Mouse (Mus musculus): ENCODE measurements around the gene Lin7a. TPM values are rescaled to one million over a fixed set of nuclear protein-coding genes. Genes with fewer than 3 reads are reported as not detected.

The Lin7a gene
- polyA plus RNA-seq, 1 experiment = not detected

GRCm38 (mm10) chr10:107315681-107316080 is 44.2 kb downstream of the Lin7a start:
- no peaks in the 10 kb centered on the region for H3K36me3 ChIP-seq (ENCODE audit: control insufficient read depth, insufficient read depth, low read length)
- H3K27me3 ChIP-seq (ENCODE audit: control insufficient read depth, insufficient read depth, low read length) = no peaks in the 10 kb centered on the region
- no peak overlapping the region for H3K4me3 ChIP-seq (ENCODE audit: extremely low read depth, insufficient read depth, insufficient read length)
- no peak overlapping the region for H3K27ac ChIP-seq (ENCODE audit: insufficient read depth, low read length)
- 87% methylated on average over 5 of the region's 5 CpGs for WGBS
- DNase-seq (ENCODE audit: low read depth in 1 of 2, low spot score in 2 of 2) = no peak
- H3K4me1 ChIP-seq (ENCODE audit: control insufficient read depth, insufficient read depth, insufficient read length) = no peaks in the 10 kb centered on the region
- no peak for TF ChIP-seq CTCF (IDR thresholded peaks at IDR 0.05; ENCODE audit: extremely low read depth, insufficient read depth, insufficient read length, insufficient replicate concordance)
- TF ChIP-seq POLR2A (IDR thresholded peaks at IDR 0.05; ENCODE audit: low read depth, low read length) = no peak

- H3K4me1 ChIP-seq (ENCODE audit: control insufficient read depth, insufficient read depth, insufficient read length) = no peaks in the 10 kb centered on the region
- TF ChIP-seq CTCF (IDR thresholded peaks at IDR 0.05; ENCODE audit: extremely low read depth, insufficient read depth, insufficient read length, insufficient replicate concordance) (no peak), POLR2A (IDR thresholded peaks at IDR 0.05; ENCODE audit: low read depth, low read length) (no peak)
- no peaks in the 10 kb centered on the region for H3K36me3 ChIP-seq (ENCODE audit: control insufficient read depth, insufficient read depth, low read length)
- WGBS = 83% methylated on average over 2 of the region's 2 CpGs
- H3K27me3 ChIP-seq (ENCODE audit: control insufficient read depth, insufficient read depth, low read length) = no peaks in the 10 kb centered on the region
- no peak overlapping the region for H3K4me3 ChIP-seq (ENCODE audit: extremely low read depth, insufficient read depth, insufficient read length)
- DNase-seq (ENCODE audit: low read depth in 1 of 2, low spot score in 2 of 2) = no peak
- H3K27ac ChIP-seq (ENCODE audit: insufficient read depth, low read length) = no peak overlapping the region
Measured at GRCm38 (mm10) chr10:107316100-107316499, 44.6 kb downstream of the Lin7a start.

- H3K4me1 ChIP-seq (ENCODE audit: control insufficient read depth, insufficient read depth, insufficient read length) = no peaks in the 10 kb centered on the region
- H3K4me3 ChIP-seq (ENCODE audit: extremely low read depth, insufficient read depth, insufficient read length) = no peak overlapping the region
- no peak overlapping the region for H3K27ac ChIP-seq (ENCODE audit: insufficient read depth, low read length)
- 76% methylated on average over 2 of the region's 2 CpGs for WGBS
- no peaks in the 10 kb centered on the region for H3K36me3 ChIP-seq (ENCODE audit: control insufficient read depth, insufficient read depth, low read length)
- TF ChIP-seq CTCF (IDR thresholded peaks at IDR 0.05; ENCODE audit: extremely low read depth, insufficient read depth, insufficient read length, insufficient replicate concordance) (no peak), POLR2A (IDR thresholded peaks at IDR 0.05; ENCODE audit: low read depth, low read length) (no peak)
- H3K27me3 ChIP-seq (ENCODE audit: control insufficient read depth, insufficient read depth, low read length) = no peaks in the 10 kb centered on the region
- DNase-seq (ENCODE audit: low read depth in 1 of 2, low spot score in 2 of 2) = no peak
Measured at GRCm38 (mm10) chr10:107319648-107320047, 48.2 kb downstream of the Lin7a start.

- no peak for DNase-seq (ENCODE audit: low read depth in 1 of 2, low spot score in 2 of 2)
- H3K36me3 ChIP-seq (ENCODE audit: control insufficient read depth, insufficient read depth, low read length) = no peaks in the 10 kb centered on the region
- H3K27me3 ChIP-seq (ENCODE audit: control insufficient read depth, insufficient read depth, low read length) = no peaks in the 10 kb centered on the region
- 95% methylated on average over 7 of the region's 7 CpGs for WGBS
- no peaks in the 10 kb centered on the region for H3K4me1 ChIP-seq (ENCODE audit: control insufficient read depth, insufficient read depth, insufficient read length)
- H3K4me3 ChIP-seq (ENCODE audit: extremely low read depth, insufficient read depth, insufficient read length) = no peak overlapping the region
- TF ChIP-seq POLR2A (IDR thresholded peaks at IDR 0.05; ENCODE audit: low read depth, low read length) (no peak), CTCF (IDR thresholded peaks at IDR 0.05; ENCODE audit: extremely low read depth, insufficient read depth, insufficient read length, insufficient replicate concordance) (no peak)
- no peak overlapping the region for H3K27ac ChIP-seq (ENCODE audit: insufficient read depth, low read length)
Measured at GRCm38 (mm10) chr10:107323865-107324264, 52.4 kb downstream of the Lin7a start.

- no peaks in the 10 kb centered on the region for H3K4me1 ChIP-seq (ENCODE audit: control insufficient read depth, insufficient read depth, insufficient read length)
- TF ChIP-seq POLR2A (IDR thresholded peaks at IDR 0.05; ENCODE audit: low read depth, low read length) (no peak), CTCF (IDR thresholded peaks at IDR 0.05; ENCODE audit: extremely low read depth, insufficient read depth, insufficient read length, insufficient replicate concordance) (no peak)
- 86% methylated on average over 5 of the region's 5 CpGs for WGBS
- DNase-seq (ENCODE audit: low read depth in 1 of 2, low spot score in 2 of 2) = no peak
- no peaks in the 10 kb centered on the region for H3K27me3 ChIP-seq (ENCODE audit: control insufficient read depth, insufficient read depth, low read length)
- H3K27ac ChIP-seq (ENCODE audit: insufficient read depth, low read length) = no peak overlapping the region
- no peaks in the 10 kb centered on the region for H3K36me3 ChIP-seq (ENCODE audit: control insufficient read depth, insufficient read depth, low read length)
- no peak overlapping the region for H3K4me3 ChIP-seq (ENCODE audit: extremely low read depth, insufficient read depth, insufficient read length)
Measured at GRCm38 (mm10) chr10:107325558-107325957, 54.1 kb downstream of the Lin7a start.

DNA sequence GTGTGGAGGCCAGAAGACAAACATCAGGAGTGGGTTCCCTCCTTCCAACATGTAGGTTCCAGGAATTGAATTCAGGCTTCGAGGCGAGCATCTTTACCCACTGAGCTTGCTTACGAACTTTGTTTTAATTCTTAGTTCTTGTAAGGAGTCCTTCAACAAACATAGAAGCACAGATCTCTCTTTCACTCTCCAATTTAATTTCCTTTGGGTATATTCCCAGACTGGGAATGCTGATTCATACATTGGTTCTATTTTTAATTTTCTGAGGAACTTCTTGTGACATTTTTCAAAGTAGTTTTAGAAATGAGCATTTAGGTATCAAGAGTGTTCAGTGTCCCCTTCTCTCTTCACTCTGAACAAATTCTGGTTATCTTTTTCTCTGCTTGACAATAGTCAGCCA is 68.0 kb downstream of the Lin7a start:
- no peak for DNase-seq (ENCODE audit: low read depth in 1 of 2, low spot score in 2 of 2)
- no peaks in the 10 kb centered on the region for H3K27me3 ChIP-seq (ENCODE audit: control insufficient read depth, insufficient read depth, low read length)
- 87% methylated on average over 3 of the region's 3 CpGs for WGBS
- H3K36me3 ChIP-seq (ENCODE audit: control insufficient read depth, insufficient read depth, low read length) = no peaks in the 10 kb centered on the region
- no peak overlapping the region for H3K27ac ChIP-seq (ENCODE audit: insufficient read depth, low read length)
- H3K4me3 ChIP-seq (ENCODE audit: extremely low read depth, insufficient read depth, insufficient read length) = no peak overlapping the region
- H3K4me1 ChIP-seq (ENCODE audit: control insufficient read depth, insufficient read depth, insufficient read length) = no peaks in the 10 kb centered on the region
- TF ChIP-seq POLR2A (IDR thresholded peaks at IDR 0.05; ENCODE audit: low read depth, low read length) (no peak), CTCF (IDR thresholded peaks at IDR 0.05; ENCODE audit: extremely low read depth, insufficient read depth, insufficient read length, insufficient replicate concordance) (no peak)

DNA sequence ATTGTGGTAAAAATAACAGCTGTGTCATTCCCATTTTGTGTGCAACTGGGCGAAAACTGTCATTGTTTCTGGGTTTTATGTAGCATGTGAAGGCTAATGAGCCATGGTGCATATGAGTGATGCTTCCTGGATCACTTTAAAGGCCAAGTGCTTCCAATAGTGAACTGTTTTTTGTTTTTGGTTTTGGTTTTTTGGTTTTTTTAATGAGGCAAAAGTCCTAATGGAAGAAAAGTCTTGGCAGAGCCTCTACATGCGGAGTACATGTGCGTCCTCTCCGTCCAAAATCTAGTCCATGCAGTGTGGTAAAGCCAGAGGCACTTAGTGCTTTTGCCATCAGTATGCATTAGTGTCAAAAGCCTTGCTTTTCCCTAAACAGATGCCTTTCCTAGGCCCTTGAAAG is 69.7 kb downstream of the Lin7a start:
- Histone ChIP-seq H3K27me3 (ENCODE audit: control insufficient read depth, insufficient read depth, low read length) (no peaks in the 10 kb centered on the region), H3K4me1 (ENCODE audit: control insufficient read depth, insufficient read depth, insufficient read length) (no peaks in the 10 kb centered on the region), H3K27ac (ENCODE audit: insufficient read depth, low read length) (no peak overlapping the region), H3K36me3 (ENCODE audit: control insufficient read depth, insufficient read depth, low read length) (no peaks in the 10 kb centered on the region), H3K4me3 (ENCODE audit: extremely low read depth, insufficient read depth, insufficient read length) (no peak overlapping the region)
- DNase-seq (ENCODE audit: low read depth in 1 of 2, low spot score in 2 of 2) = no peak
- no peak for TF ChIP-seq CTCF (IDR thresholded peaks at IDR 0.05; ENCODE audit: extremely low read depth, insufficient read depth, insufficient read length, insufficient replicate concordance)
- TF ChIP-seq POLR2A (IDR thresholded peaks at IDR 0.05; ENCODE audit: low read depth, low read length) = no peak
- WGBS = 80% methylated on average over 4 of the region's 4 CpGs

All from spleen, adult 2 months (tissue).